Mouse (Mus musculus): Measurements from ENCODE around the gene Sptbn4. TPM values are rescaled to one million over a fixed set of nuclear protein-coding genes. Genes with fewer than 3 reads are reported as not detected.

The Sptbn4 gene
- polyA plus RNA-seq, 1 experiment = 0.09 TPM

- H3K27ac ChIP-seq (ENCODE audit: insufficient read depth, low read depth, low read length) = peak overlapping the region; percentile 91
- peaks cover 17% of the 10 kb centered on the region for H3K4me1 ChIP-seq (ENCODE audit: control insufficient read depth, insufficient read depth, low read length)
- 0% methylated on average over 9 of the region's 12 CpGs for WGBS
- DNase-seq = peak; percentile 97
- no peaks in the 10 kb centered on the region for H3K27me3 ChIP-seq (replicated peaks; ENCODE audit: control insufficient read depth, insufficient read depth, low read length)
- TF ChIP-seq POLR2A (IDR thresholded peaks at IDR 0.05; ENCODE audit: low read depth, low read length) (peak; percentile 18), CTCF (conservative IDR thresholded peaks at IDR 0.05; ENCODE audit: insufficient read depth, insufficient read length, low read depth, low read length) (no peak)
- peak overlapping the region; percentile 71; the same call in 1 of the 2 replicates for H3K4me3 ChIP-seq (ENCODE audit: insufficient read depth, low read depth, low read length)
- no peaks in the 10 kb centered on the region for H3K36me3 ChIP-seq (ENCODE audit: control insufficient read depth, insufficient read depth, low read length)
These were observed 34.1 kb upstream of the Sptbn4 start for GRCm38 (mm10) chr7:27481627-27481969.

- H3K4me3 ChIP-seq (ENCODE audit: insufficient read depth, low read depth, low read length) = peak overlapping the region; percentile 71
- H3K36me3 ChIP-seq (ENCODE audit: control insufficient read depth, insufficient read depth, low read length) = no peaks in the 10 kb centered on the region
- DNase-seq = no peak
- H3K27me3 ChIP-seq (replicated peaks; ENCODE audit: control insufficient read depth, insufficient read depth, low read length) = no peaks in the 10 kb centered on the region
- H3K27ac ChIP-seq (ENCODE audit: insufficient read depth, low read depth, low read length) = peak overlapping the region; percentile 99
- H3K4me1 ChIP-seq (ENCODE audit: control insufficient read depth, insufficient read depth, low read length) = peaks cover 18% of the 10 kb centered on the region
- no peak for TF ChIP-seq POLR2A (IDR thresholded peaks at IDR 0.05; ENCODE audit: low read depth, low read length)
- TF ChIP-seq CTCF (conservative IDR thresholded peaks at IDR 0.05; ENCODE audit: insufficient read depth, insufficient read length, low read depth, low read length) = no peak
- 11% methylated on average over 11 of the region's 11 CpGs for WGBS
These were observed 33.6 kb upstream of the Sptbn4 start for GRCm38 (mm10) chr7:27480927-27481626.

GRCm38 (mm10) chr7:27480506-27480905 is 33.0 kb upstream of the Sptbn4 start:
- peak; percentile 66 for DNase-seq
- peak overlapping the region; percentile 99 for H3K27ac ChIP-seq (ENCODE audit: insufficient read depth, low read depth, low read length)
- peaks cover 23% of the 10 kb centered on the region for H3K4me1 ChIP-seq (ENCODE audit: control insufficient read depth, insufficient read depth, low read length)
- H3K4me3 ChIP-seq (ENCODE audit: insufficient read depth, low read depth, low read length) = peak overlapping the region; percentile 71
- H3K36me3 ChIP-seq (ENCODE audit: control insufficient read depth, insufficient read depth, low read length) = no peaks in the 10 kb centered on the region
- WGBS = 51% methylated on average over 3 of the region's 3 CpGs
- no peaks in the 10 kb centered on the region for H3K27me3 ChIP-seq (replicated peaks; ENCODE audit: control insufficient read depth, insufficient read depth, low read length)
- TF ChIP-seq POLR2A (IDR thresholded peaks at IDR 0.05; ENCODE audit: low read depth, low read length) = no peak
- TF ChIP-seq CTCF (conservative IDR thresholded peaks at IDR 0.05; ENCODE audit: insufficient read depth, insufficient read length, low read depth, low read length) = no peak

GRCm38 (mm10) chr7:27479750-27480149 is 32.3 kb upstream of the Sptbn4 start:
- DNase-seq = peak; percentile 88
- Histone ChIP-seq H3K4me1 (ENCODE audit: control insufficient read depth, insufficient read depth, low read length) (peaks cover 28% of the 10 kb centered on the region), H3K27me3 (replicated peaks; ENCODE audit: control insufficient read depth, insufficient read depth, low read length) (no peaks in the 10 kb centered on the region), H3K4me3 (ENCODE audit: insufficient read depth, low read depth, low read length) (peak overlapping the region; percentile 4; the same call in 1 of the 2 replicates), H3K36me3 (ENCODE audit: control insufficient read depth, insufficient read depth, low read length) (no peaks in the 10 kb centered on the region), H3K27ac (ENCODE audit: insufficient read depth, low read depth, low read length) (peak overlapping the region; percentile 79)
- no peak for TF ChIP-seq CTCF (conservative IDR thresholded peaks at IDR 0.05; ENCODE audit: insufficient read depth, insufficient read length, low read depth, low read length)
- TF ChIP-seq POLR2A (IDR thresholded peaks at IDR 0.05; ENCODE audit: low read depth, low read length) = no peak
- WGBS = 33% methylated on average over 1 of the region's 1 CpGs

- no peak overlapping the region for H3K27ac ChIP-seq (ENCODE audit: insufficient read depth, low read depth, low read length)
- no peak for DNase-seq
- no peak overlapping the region for H3K4me3 ChIP-seq (ENCODE audit: insufficient read depth, low read depth, low read length)
- H3K36me3 ChIP-seq (ENCODE audit: control insufficient read depth, insufficient read depth, low read length) = no peaks in the 10 kb centered on the region
- no peak for TF ChIP-seq POLR2A (IDR thresholded peaks at IDR 0.05; ENCODE audit: low read depth, low read length)
- no peak for TF ChIP-seq CTCF (conservative IDR thresholded peaks at IDR 0.05; ENCODE audit: insufficient read depth, insufficient read length, low read depth, low read length)
- H3K27me3 ChIP-seq (replicated peaks; ENCODE audit: control insufficient read depth, insufficient read depth, low read length) = no peaks in the 10 kb centered on the region
- peaks cover 28% of the 10 kb centered on the region for H3K4me1 ChIP-seq (ENCODE audit: control insufficient read depth, insufficient read depth, low read length)
- WGBS = 62% methylated on average over 7 of the region's 7 CpGs
These were observed 31.1 kb upstream of the Sptbn4 start for GRCm38 (mm10) chr7:27478561-27478960.

GRCm38 (mm10) chr7:27476098-27476635 is 28.7 kb upstream of the Sptbn4 start:
- TF ChIP-seq POLR2A (IDR thresholded peaks at IDR 0.05; ENCODE audit: low read depth, low read length) (no peak), CTCF (conservative IDR thresholded peaks at IDR 0.05; ENCODE audit: insufficient read depth, insufficient read length, low read depth, low read length) (no peak)
- H3K4me3 ChIP-seq (ENCODE audit: insufficient read depth, low read depth, low read length) = no peak overlapping the region
- DNase-seq = peak; percentile 81
- H3K27ac ChIP-seq (ENCODE audit: insufficient read depth, low read depth, low read length) = 0 out of 2 replicates have a peak overlapping the region, but pooled peaks have one; percentile 14
- no peaks in the 10 kb centered on the region for H3K27me3 ChIP-seq (replicated peaks; ENCODE audit: control insufficient read depth, insufficient read depth, low read length)
- H3K36me3 ChIP-seq (ENCODE audit: control insufficient read depth, insufficient read depth, low read length) = no peaks in the 10 kb centered on the region
- WGBS = 66% methylated on average over 14 of the region's 14 CpGs
- peaks cover 30% of the 10 kb centered on the region for H3K4me1 ChIP-seq (ENCODE audit: control insufficient read depth, insufficient read depth, low read length)

GRCm38 (mm10) chr7:27475596-27475995 is 28.1 kb upstream of the Sptbn4 start:
- WGBS = 83% methylated on average over 2 of the region's 2 CpGs
- no peak for DNase-seq
- Histone ChIP-seq H3K27ac (ENCODE audit: insufficient read depth, low read depth, low read length) (peak overlapping the region; percentile 32; the same call in 1 of the 2 replicates), H3K4me1 (ENCODE audit: control insufficient read depth, insufficient read depth, low read length) (peaks cover 26% of the 10 kb centered on the region; the same call in 1 of the 2 replicates), H3K27me3 (replicated peaks; ENCODE audit: control insufficient read depth, insufficient read depth, low read length) (no peaks in the 10 kb centered on the region), H3K36me3 (ENCODE audit: control insufficient read depth, insufficient read depth, low read length) (no peaks in the 10 kb centered on the region), H3K4me3 (ENCODE audit: insufficient read depth, low read depth, low read length) (no peak overlapping the region)
- TF ChIP-seq CTCF (conservative IDR thresholded peaks at IDR 0.05; ENCODE audit: insufficient read depth, insufficient read length, low read depth, low read length) = no peak
- TF ChIP-seq POLR2A (IDR thresholded peaks at IDR 0.05; ENCODE audit: low read depth, low read length) = no peak
